ENCODE assay signal across 8 mouse cellular contexts in genomic region chr17:6691596-6691995, GRCm38 (mm10). TPM values are rescaled to one million over a fixed set of nuclear protein-coding genes. Genes with fewer than 3 reads are reported as not detected.
DNase-seq lines count a peak whose midpoint lies in the region; ATAC-seq lines count a peak whose summit lies in the region.
"Not testable (repeated sequence)": the region's sequence is repeated elsewhere in the genome, so short reads cannot be mapped to it uniquely, and the experiment has no call there.

No protein-coding gene starts in this region.

- H3K4me3 ChIP-seq in ES-E14 (ENCODE audit: insufficient read depth in 1 of 2, low read depth in 1 of 2, low read length in 2 of 2, poor library complexity in 1 of 2, severe bottlenecking in 1 of 2); forebrain, embryonic 14.5 days (ENCODE audit: low read depth, low read length): not testable (repeated sequence)

- H3K27ac ChIP-seq in ES-E14 (ENCODE audit: insufficient read depth, low read depth, low read length, poor library complexity, severe bottlenecking); forebrain, embryonic 14.5 days (ENCODE audit: low read depth, low read length): not testable (repeated sequence)

- not testable (repeated sequence) for H3K27me3 ChIP-seq in forebrain, embryonic 14.5 days (replicated peaks; ENCODE audit: control insufficient read depth, insufficient read depth, low read length)

- not testable (repeated sequence) for H3K4me2 ChIP-seq in forebrain, embryonic 14.5 days (ENCODE audit: low read length)

- H3K9me3 ChIP-seq in ES-E14 (ENCODE audit: control insufficient read depth, insufficient read depth, low read depth, low read length); forebrain, embryonic 14.5 days (replicated peaks; ENCODE audit: control insufficient read depth, low read length): not testable (repeated sequence)

- in situ Hi-C loops in ES-E14 (cut with MboI; ENCODE audit: low sequenced_read_pairs in 2 of 2, unreplicated experiment in 2 of 2) = not testable (repeated sequence)

- H3K9ac ChIP-seq in ES-E14 (ENCODE audit: insufficient read depth, low read depth, low read length, poor library complexity, severe bottlenecking); forebrain, embryonic 14.5 days (ENCODE audit: low read length): not testable (repeated sequence)

- peak; percentile 29 for DNase-seq in ES-E14 (ENCODE audit: low read depth, low spot score)
- peak; percentile 49 for DNase-seq in c-Kit-positive CD71-positive TER-119-positive erythroid progenitor cells, embryonic 14.5 days (ENCODE audit: low spot score)
- peak; percentile 65 for DNase-seq in forebrain, embryonic 14.5 days (ENCODE audit: low spot score)
- DNase-seq in heart, postnatal 36 days = peak; percentile 89 to 93
- DNase-seq in layer of hippocampus, adult 8-10 months (ENCODE audit: low spot score in 2 of 2) = peak; percentile 74 to 96
- DNase-seq in lung, adult 18-20 months = peak; percentile 85 to 89
- DNase-seq in ovary, postnatal 10 days (ENCODE audit: low spot score) = peak; percentile 87
- DNase-seq in thymus, postnatal 0 days (ENCODE audit: low spot score) = peak; percentile 72

- H3K4me1 ChIP-seq in ES-E14 (ENCODE audit: control insufficient read depth in 2 of 2, insufficient read depth in 2 of 2, low read length in 2 of 2, poor library complexity in 1 of 2); forebrain, embryonic 14.5 days (ENCODE audit: control insufficient read depth, insufficient read depth, low read length): not testable (repeated sequence)

- WGBS in forebrain, embryonic 14.5 days = 4% methylated on average over 2 of the region's 2 CpGs

- not testable (repeated sequence) for H3K36me3 ChIP-seq in ES-E14 (ENCODE audit: control insufficient read depth, insufficient read depth, low read length, poor library complexity, severe bottlenecking); forebrain, embryonic 14.5 days (ENCODE audit: control insufficient read depth, insufficient read depth, low read length)

- not testable (repeated sequence) for ATAC-seq in forebrain, embryonic 14.5 days

- intact Hi-C loops in heart, postnatal 36 days (cut with DNase I) = not testable (repeated sequence)

RNA-seq across cellular contexts. Expression of gene Sytl3, which starts 32.7 kb away (rescaled TPM):
- total RNA-seq in ES-E14 (2012; rRNA removed) = 4.1 and 7.0 TPM in 2 replicates
- polyA plus RNA-seq in forebrain, embryonic 14.5 days (2014; fragmentation: Nextera tagmentation; extraction: Ambion mirVana) = 0.38 and 0.51 TPM in 2 replicates
- under 1 TPM; 0.19 to 0.25 TPM for total RNA-seq in heart, postnatal 36 days (2021)
- total RNA-seq in layer of hippocampus, adult 8-10 months (2022) = under 1 TPM in 2 of 4 experiments, not detected in 2; 0.25 to 0.79 TPM
- polyA plus RNA-seq in thymus, postnatal 0 days (2015; fragmentation: Nextera tagmentation; extraction: Ambion mirVana) = 62.0 and 75.8 TPM in 2 replicates

RNA-seq across cellular contexts. Expression of gene Dynlt1f, which starts 35.9 kb away (rescaled TPM):
- 164 and 165 TPM in 2 replicates for total RNA-seq in ES-E14 (2012; rRNA removed)
- polyA plus RNA-seq in forebrain, embryonic 14.5 days (2014; fragmentation: Nextera tagmentation; extraction: Ambion mirVana) = 281 and 376 TPM in 2 replicates
- total RNA-seq in heart, postnatal 36 days (2021) = 10 to 100 TPM; 49.9 to 55.4 TPM
- 10 to 100 TPM; 19.8 to 34.2 (median 27.3) TPM for total RNA-seq in layer of hippocampus, adult 8-10 months (2022)
- 304 and 317 TPM in 2 replicates for polyA plus RNA-seq in thymus, postnatal 0 days (2015; fragmentation: Nextera tagmentation; extraction: Ambion mirVana)

Comparison
In these comparisons a context has a peak if more than half of its experiments do, and no peak if none do; other contexts are left out.
1. DNase-seq: peak in every context shown above with its lines; median percentile 91 in heart, postnatal 36 days; 87 in lung, adult 18-20 months; 87 in ovary, postnatal 10 days; 85 in layer of hippocampus, adult 8-10 months; 72 in thymus, postnatal 0 days; 65 in forebrain, embryonic 14.5 days; 49 in c-Kit-positive CD71-positive TER-119-positive erythroid progenitor cells, embryonic 14.5 days; 29 in ES-E14.